Mouse (Mus musculus): ENCODE measurements around the gene Pdgfb. TPM values are rescaled to one million over a fixed set of nuclear protein-coding genes. Genes with fewer than 3 reads are reported as not detected.

Gene Pdgfb
- polyA plus RNA-seq, 1 experiment from 2014 or later = 7.2 TPM

GRCm38 (mm10) chr15:79967346-79967745 is 47.4 kb downstream of the Pdgfb start:
- WGBS = 84% methylated on average over 6 of the region's 6 CpGs

DNA sequence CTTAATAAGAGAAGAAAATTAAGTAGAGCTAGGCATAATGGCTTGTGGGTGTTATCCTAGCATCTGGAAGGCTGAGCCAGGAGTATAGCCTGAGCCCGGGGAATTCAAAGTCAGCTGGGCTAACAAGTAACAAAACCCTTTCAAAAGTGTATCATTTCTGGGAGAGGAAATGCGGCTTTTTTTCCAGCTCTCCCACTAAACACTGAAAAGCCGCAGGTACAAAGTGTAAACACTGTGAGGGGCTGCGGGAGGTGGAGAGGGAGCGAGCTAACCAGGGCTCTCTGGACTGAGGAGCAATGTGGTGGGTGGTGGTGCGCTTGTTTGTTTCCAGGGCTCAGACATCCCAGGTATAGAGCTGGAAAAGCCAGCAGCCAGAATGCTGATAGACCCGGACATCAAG is 50.4 kb downstream of the Pdgfb start:
- Histone ChIP-seq H3K4me3 (replicated peaks) (no peak overlapping the region), H3K36me3 (no peaks in the 10 kb centered on the region), H3K9ac (no peak overlapping the region), H3K27ac (no peak overlapping the region), H3K4me1 (replicated peaks) (no peaks in the 10 kb centered on the region), H3K27me3 (replicated peaks) (no peaks in the 10 kb centered on the region), H3K4me2 (replicated peaks) (no peak overlapping the region), H3K9me3 (no peaks in the 10 kb centered on the region)
- 71% methylated on average over 7 of the region's 7 CpGs for WGBS
- ATAC-seq = no peak

More at GRCm38 (mm10) chr15:79967346-79967745, 47.4 kb downstream of the Pdgfb start:
- no peak overlapping the region for H3K4me2 ChIP-seq (replicated peaks)
- no peaks in the 10 kb centered on the region for H3K36me3 ChIP-seq
- no peak overlapping the region for H3K4me3 ChIP-seq (replicated peaks)
- ATAC-seq = no peak
- no peaks in the 10 kb centered on the region for H3K4me1 ChIP-seq (replicated peaks)
- no peak overlapping the region for H3K27ac ChIP-seq
- H3K9ac ChIP-seq = no peak overlapping the region
- H3K9me3 ChIP-seq = no peaks in the 10 kb centered on the region
- no peaks in the 10 kb centered on the region for H3K27me3 ChIP-seq (replicated peaks)

DNA sequence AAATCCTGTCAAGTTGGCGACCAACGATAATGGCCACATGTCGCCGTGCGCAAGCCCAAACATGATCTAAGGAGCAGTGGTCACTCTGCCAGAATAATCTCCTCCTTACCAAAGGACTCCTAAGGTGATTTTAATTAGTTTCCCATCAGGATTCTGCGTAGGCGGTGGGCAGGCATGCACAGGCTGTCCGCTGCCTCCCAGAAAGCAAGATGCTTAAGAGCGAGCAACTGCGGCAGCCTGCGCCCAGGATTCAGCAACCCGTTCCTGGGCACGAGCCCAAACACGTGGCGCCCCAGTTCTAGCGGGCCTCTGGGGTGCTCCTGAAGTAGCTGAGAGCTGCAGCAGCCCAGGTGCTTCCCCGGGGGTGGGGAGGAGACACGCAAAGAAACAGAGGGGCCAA is 52.1 kb downstream of the Pdgfb start:
- WGBS = 88% methylated on average over 18 of the region's 18 CpGs
- Histone ChIP-seq H3K27ac (no peak overlapping the region), H3K27me3 (replicated peaks) (no peaks in the 10 kb centered on the region), H3K9ac (no peak overlapping the region), H3K4me1 (replicated peaks) (no peaks in the 10 kb centered on the region), H3K4me2 (replicated peaks) (no peak overlapping the region), H3K9me3 (no peaks in the 10 kb centered on the region), H3K4me3 (replicated peaks) (no peak overlapping the region), H3K36me3 (no peaks in the 10 kb centered on the region)
- no peak for ATAC-seq

GRCm38 (mm10) chr15:79961366-79961921 is 53.3 kb downstream of the Pdgfb start:
- Histone ChIP-seq H3K9ac (no peak overlapping the region), H3K36me3 (no peaks in the 10 kb centered on the region), H3K27me3 (replicated peaks) (no peaks in the 10 kb centered on the region), H3K4me3 (replicated peaks) (no peak overlapping the region), H3K9me3 (no peaks in the 10 kb centered on the region), H3K27ac (no peak overlapping the region), H3K4me2 (replicated peaks) (no peak overlapping the region), H3K4me1 (replicated peaks) (no peaks in the 10 kb centered on the region)
- ATAC-seq = peak; percentile 51
- whole genome bisulfite sequencing = 64% methylated on average over 9 of the region's 9 CpGs

GRCm38 (mm10) chr15:79958418-79958817 is 56.4 kb downstream of the Pdgfb start:
- WGBS = 54% methylated on average over 3 of the region's 3 CpGs
- no peak overlapping the region for H3K9ac ChIP-seq
- no peaks in the 10 kb centered on the region for H3K27me3 ChIP-seq (replicated peaks)
- H3K36me3 ChIP-seq = no peaks in the 10 kb centered on the region
- H3K4me1 ChIP-seq (replicated peaks) = no peaks in the 10 kb centered on the region
- no peaks in the 10 kb centered on the region for H3K9me3 ChIP-seq
- no peak overlapping the region for H3K4me2 ChIP-seq (replicated peaks)
- H3K27ac ChIP-seq = no peak overlapping the region
- H3K4me3 ChIP-seq (replicated peaks) = no peak overlapping the region
- no peak for ATAC-seq

DNA sequence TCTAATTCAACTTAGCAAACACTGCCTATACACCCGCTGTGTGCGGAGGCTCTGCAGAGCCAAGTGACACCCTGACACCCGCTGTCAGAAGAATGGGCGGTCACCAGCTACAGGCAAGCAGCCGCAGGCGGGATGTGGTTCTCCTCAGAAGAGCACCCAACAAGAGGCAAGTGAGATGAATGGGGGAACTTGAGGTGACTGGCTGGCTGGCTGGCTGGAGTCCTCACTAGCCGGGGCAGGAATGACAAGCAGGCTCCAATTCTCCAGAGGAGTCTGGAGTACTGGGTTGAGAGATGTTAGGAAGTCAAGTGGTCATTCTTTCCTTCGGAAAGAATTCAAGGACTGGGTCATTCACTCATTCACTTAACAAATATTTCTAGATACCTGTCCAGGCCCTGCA is 58.2 kb downstream of the Pdgfb start:
- H3K27ac ChIP-seq = no peak overlapping the region
- H3K36me3 ChIP-seq = no peaks in the 10 kb centered on the region
- H3K4me3 ChIP-seq (replicated peaks) = no peak overlapping the region
- 74% methylated on average over 8 of the region's 8 CpGs for WGBS
- no peak for ATAC-seq
- no peaks in the 10 kb centered on the region for H3K27me3 ChIP-seq (replicated peaks)
- H3K9me3 ChIP-seq = no peaks in the 10 kb centered on the region
- no peak overlapping the region for H3K9ac ChIP-seq
- no peak overlapping the region for H3K4me2 ChIP-seq (replicated peaks)
- H3K4me1 ChIP-seq (replicated peaks) = peaks cover 10% of the 10 kb centered on the region

GRCm38 (mm10) chr15:79953470-79953869 is 61.3 kb downstream of the Pdgfb start:
- no peaks in the 10 kb centered on the region for H3K9me3 ChIP-seq

GRCm38 (mm10) chr15:79952504-79953231 is 62.1 kb downstream of the Pdgfb start:
- no peak; the same call in 1 of the 2 replicates for ATAC-seq
- WGBS = 37% methylated on average over 11 of the region's 11 CpGs
- no peaks in the 10 kb centered on the region for H3K9me3 ChIP-seq
- peaks cover 33% of the 10 kb centered on the region for H3K4me1 ChIP-seq (replicated peaks)
- H3K4me3 ChIP-seq (replicated peaks) = no peak overlapping the region
- H3K4me2 ChIP-seq (replicated peaks) = no peak overlapping the region
- no peaks in the 10 kb centered on the region for H3K36me3 ChIP-seq
- no peaks in the 10 kb centered on the region for H3K27me3 ChIP-seq (replicated peaks)
- H3K27ac ChIP-seq = peak overlapping the region; percentile 17; the same call in 1 of the 2 replicates
- no peak overlapping the region for H3K9ac ChIP-seq

More at GRCm38 (mm10) chr15:79953470-79953869, 61.3 kb downstream of the Pdgfb start:
- Histone ChIP-seq H3K4me2 (replicated peaks) (no peak overlapping the region), H3K27me3 (replicated peaks) (no peaks in the 10 kb centered on the region), H3K4me1 (replicated peaks) (peaks cover 32% of the 10 kb centered on the region), H3K27ac (no peak overlapping the region), H3K4me3 (replicated peaks) (no peak overlapping the region), H3K36me3 (no peaks in the 10 kb centered on the region), H3K9ac (no peak overlapping the region; the same call in 1 of the 2 replicates)
- WGBS = 68% methylated on average over 7 of the region's 7 CpGs
- no peak for ATAC-seq

DNA sequence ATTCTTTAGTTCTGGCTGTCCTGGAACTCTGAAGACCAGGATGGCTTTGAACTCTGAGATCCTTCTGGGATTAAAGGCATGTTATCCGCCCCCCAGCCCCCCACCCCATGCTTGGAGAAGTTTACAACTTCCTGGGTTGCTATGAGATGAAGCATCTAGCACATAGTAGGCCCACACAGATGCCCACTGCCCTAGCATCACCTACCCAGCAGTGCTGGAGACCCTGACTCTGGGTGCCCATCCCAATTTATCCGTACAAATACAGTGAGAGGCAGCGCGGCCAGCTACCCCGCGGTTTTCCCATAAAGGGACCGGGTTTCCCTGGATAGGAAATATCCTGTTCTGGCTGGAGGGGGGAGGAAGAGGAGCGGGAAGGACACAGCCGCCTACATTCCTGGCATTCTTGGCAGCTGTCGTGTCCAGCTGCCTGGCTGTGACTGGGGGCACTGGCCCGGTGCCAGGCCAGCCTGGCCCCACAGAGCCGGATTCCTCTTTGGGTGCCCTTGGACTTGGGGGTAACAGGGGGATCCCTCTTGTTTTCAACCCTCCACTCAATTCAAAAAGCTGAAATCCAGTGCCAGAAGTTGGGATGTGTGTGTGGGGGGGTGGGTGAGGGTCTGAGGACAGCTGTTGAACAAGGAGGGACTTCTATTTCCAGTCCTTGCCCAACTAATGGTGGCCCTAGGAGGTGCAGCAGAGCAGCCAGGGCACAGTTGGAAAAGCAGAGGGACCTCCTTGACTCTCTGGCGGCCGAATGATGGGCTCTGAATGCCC is 62.9 kb downstream of the Pdgfb start:
- H3K27ac ChIP-seq = peak overlapping the region; percentile 52
- 38% methylated on average over 14 of the region's 14 CpGs for WGBS
- H3K9ac ChIP-seq = no peak overlapping the region
- H3K27me3 ChIP-seq (replicated peaks) = no peaks in the 10 kb centered on the region
- no peak overlapping the region; the same call in 1 of the 2 replicates for H3K4me2 ChIP-seq (replicated peaks)
- H3K9me3 ChIP-seq = no peaks in the 10 kb centered on the region
- peak; percentile 23 for ATAC-seq
- no peak overlapping the region for H3K4me3 ChIP-seq (replicated peaks)
- H3K36me3 ChIP-seq = no peaks in the 10 kb centered on the region
- H3K4me1 ChIP-seq (replicated peaks) = peaks cover 33% of the 10 kb centered on the region

DNA sequence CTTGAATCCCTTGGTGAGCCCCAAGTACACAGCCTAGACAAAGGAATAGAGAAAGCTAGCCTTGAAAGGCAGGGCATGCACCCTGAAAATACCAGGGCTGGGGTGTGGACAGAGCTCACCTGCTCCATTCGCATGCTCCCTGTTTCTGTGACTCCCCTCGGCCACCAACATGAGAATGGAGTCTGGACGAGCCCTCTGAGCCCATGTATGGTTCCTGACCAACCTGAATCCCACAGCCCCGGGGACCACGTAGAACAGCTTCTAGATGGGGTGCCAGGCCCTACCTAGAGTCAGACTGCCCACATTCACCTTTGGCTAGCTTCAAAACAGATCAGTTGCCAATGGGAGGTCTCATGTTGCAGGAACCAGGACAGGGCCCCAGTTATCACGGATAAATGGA is 63.6 kb downstream of the Pdgfb start:
- H3K27ac ChIP-seq = peak overlapping the region; percentile 52
- H3K27me3 ChIP-seq (replicated peaks) = no peaks in the 10 kb centered on the region
- H3K36me3 ChIP-seq = no peaks in the 10 kb centered on the region
- no peak overlapping the region; the same call in 1 of the 2 replicates for H3K4me2 ChIP-seq (replicated peaks)
- H3K4me1 ChIP-seq (replicated peaks) = peaks cover 36% of the 10 kb centered on the region
- H3K9ac ChIP-seq = no peak overlapping the region
- no peak overlapping the region for H3K4me3 ChIP-seq (replicated peaks)
- 64% methylated on average over 6 of the region's 6 CpGs for WGBS
- no peaks in the 10 kb centered on the region for H3K9me3 ChIP-seq
- 0 out of 2 replicates have a peak, but pooled peaks have one; percentile 3 for ATAC-seq

- Histone ChIP-seq H3K4me2 (replicated peaks) (peak overlapping the region; percentile 80), H3K9ac (peak overlapping the region; percentile 44), H3K9me3 (no peaks in the 10 kb centered on the region), H3K27me3 (replicated peaks) (no peaks in the 10 kb centered on the region), H3K4me1 (replicated peaks) (peaks cover 37% of the 10 kb centered on the region), H3K4me3 (replicated peaks) (peak overlapping the region; percentile 31), H3K27ac (peak overlapping the region; percentile 52), H3K36me3 (no peaks in the 10 kb centered on the region)
- WGBS = 4% methylated on average over 23 of the region's 24 CpGs
- peak; percentile 69 for ATAC-seq
Observed at GRCm38 (mm10) chr15:79950250-79951025, 64.3 kb downstream of the Pdgfb start.

DNA sequence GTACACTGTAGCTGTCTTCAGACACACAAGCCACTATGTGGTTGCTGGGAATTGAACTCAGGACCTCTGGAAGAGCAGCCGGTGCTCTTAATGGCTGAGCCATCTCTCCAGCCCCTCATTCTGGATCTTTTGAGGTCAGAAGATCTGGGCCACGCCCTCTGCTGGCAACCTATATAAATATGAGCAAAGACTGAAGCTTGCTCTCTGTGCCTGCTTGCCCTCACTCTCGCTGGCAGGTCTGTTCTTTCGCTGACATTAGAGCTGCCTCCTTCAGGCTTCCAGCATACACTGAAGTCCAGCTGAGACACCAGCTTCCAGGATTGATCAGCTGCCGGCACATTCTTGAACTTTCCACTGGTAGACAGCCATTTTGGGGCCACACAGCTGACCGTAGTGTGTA is 67.1 kb downstream of the Pdgfb start:
- H3K9ac ChIP-seq = no peak overlapping the region
- WGBS = 64% methylated on average over 6 of the region's 6 CpGs
- H3K27me3 ChIP-seq (replicated peaks) = no peaks in the 10 kb centered on the region

More for the DNA sequence above, 67.1 kb downstream of the Pdgfb start:
- Histone ChIP-seq H3K4me1 (replicated peaks) (peaks cover 37% of the 10 kb centered on the region), H3K4me2 (replicated peaks) (no peak overlapping the region), H3K36me3 (no peaks in the 10 kb centered on the region), H3K27ac (no peak overlapping the region), H3K4me3 (replicated peaks) (no peak overlapping the region), H3K9me3 (no peaks in the 10 kb centered on the region)
- ATAC-seq = no peak

Measured in intestine, embryonic 15.5 days (tissue).